Mouse (Mus musculus) kidney, embryonic 15.5 days (tissue): ENCODE measurements around the gene Sparc. TPM values are rescaled to one million over a fixed set of nuclear protein-coding genes. Genes with fewer than 3 reads are reported as not detected.

Source experiments
- polyA plus RNA-seq: library from polyadenylated mRNA; unstranded; fragments of >200 nt; fragmentation: Nextera tagmentation; extraction: Ambion mirVana; gene quantifications from 2 replicates; pipeline ENCODE4 v1.2.1, GENCODE M21; 2015

Sparc gene
- polyA plus RNA-seq, 1 experiment from 2014 or later = 1,510 TPM

Other genes with a start within 250 kb of the Sparc start
- gene Slc36a2, start 238.1 kb downstream of the Sparc start, polyA plus RNA-seq = 0.83 and 2.4 TPM in 2 replicates
- 1.5 and 3.1 TPM in 2 replicates for gene Slc36a1, start 218.8 kb downstream of the Sparc start, polyA plus RNA-seq
- gene Fat2, start 86.6 kb downstream of the Sparc start, polyA plus RNA-seq = 0.08 and 0.10 TPM in 2 replicates
- 402 and 413 TPM in 2 replicates for gene Atox1, start 38.1 kb upstream of the Sparc start, polyA plus RNA-seq
- 199 and 203 TPM in 2 replicates for gene G3bp1, start 46.5 kb upstream of the Sparc start, polyA plus RNA-seq
- not detected in 2 replicates for gene Glra1, start 185.0 kb upstream of the Sparc start, polyA plus RNA-seq